Mouse (Mus musculus) testis, adult 2 months (tissue): ENCODE results near the gene Tas2r136.

Source experiments
- CTCF ChIP-seq: fragments of 200-500 bp; IDR thresholded peaks from 2 replicates; pipeline ENCODE4 v1.5.1; 2012; ENCODE audit warnings: low read depth, mild to moderate bottlenecking, inconsistent platforms, low read length, moderate library complexity; ENCODE audit not compliant: control insufficient read depth, insufficient read depth, insufficient replicate concordance
- POLR2A ChIP-seq: fragments of 200-500 bp; IDR thresholded peaks from 2 replicates; pipeline ENCODE4 v1.6.1; 2012; ENCODE audit warnings: low read depth, mild to moderate bottlenecking, inconsistent platforms, low read length, moderate library complexity; ENCODE audit not compliant: control insufficient read depth

DNA sequence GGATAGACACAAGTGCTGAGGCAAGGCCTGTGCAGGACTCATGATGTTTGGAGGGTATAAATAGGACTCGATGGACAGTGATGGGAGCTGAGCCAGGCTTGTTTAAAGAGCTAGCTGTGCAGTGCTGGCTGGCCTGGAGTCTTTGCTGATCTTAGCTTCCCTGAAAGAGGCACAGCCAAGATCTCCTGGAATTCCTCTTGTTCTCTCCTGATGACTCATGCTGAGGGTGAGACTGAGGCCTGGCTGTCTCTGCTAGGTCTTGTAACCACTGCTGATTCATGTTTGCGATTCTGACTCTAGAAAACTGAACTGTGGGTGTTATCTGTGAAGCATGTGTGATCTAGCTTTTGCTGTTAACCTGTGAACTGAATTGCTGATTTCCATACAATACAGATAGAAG lies 27.8 kb downstream of the Tas2r136 start:
- no peak for TF ChIP-seq POLR2A
- TF ChIP-seq CTCF, result no peak
